Mouse (Mus musculus) brown adipose tissue, adult 24 weeks (tissue): ENCODE measurements around the gene Eci2. TPM values are rescaled to one million over a fixed set of nuclear protein-coding genes. Genes with fewer than 3 reads are reported as not detected.
"Not testable (repeated sequence)": the region's sequence is repeated elsewhere in the genome, so short reads cannot be mapped to it uniquely, and the experiment has no call there.

Experiments
- H3K27ac ChIP-seq: fragments of 200-500 bp; replicated peaks from 2 replicates; pipeline ENCODE4 v1.5.1; 2012; ENCODE audit warnings: low read depth, mild to moderate bottlenecking, low read length
- H3K4me1 ChIP-seq: fragments of 200-500 bp; 2 replicates; pipeline ENCODE4 v1.6.1; 2012; ENCODE audit warnings: low read length, mixed read lengths; ENCODE audit not compliant: control insufficient read depth, insufficient read depth, insufficient read length
- H3K4me3 ChIP-seq: fragments of 200-500 bp; 2 replicates; pipeline ENCODE4 v1.5.1; 2012; ENCODE audit warnings: low read depth, mild to moderate bottlenecking, low read length, moderate library complexity; ENCODE audit not compliant: insufficient read depth
- polyA plus RNA-seq: library from polyadenylated mRNA; stranded (reverse); fragments of >200 nt; gene quantifications from 2 replicates; pipeline ENCODE4 v1.2.4, GENCODE M21; 2012; ENCODE audit not compliant: missing spikeins, insufficient read depth, insufficient read length

The Eci2 gene
- polyA plus RNA-seq, 1 experiment: 275 TPM

- not testable (repeated sequence) for H3K27ac ChIP-seq, H3K4me1 ChIP-seq
Observed at GRCm38 (mm10) chr13:34965647-34966046, 61.2 kb downstream of the Eci2 start.

GRCm38 (mm10) chr13:34964866-34965265, 62.0 kb downstream of the Eci2 start:
- Histone ChIP-seq H3K4me3 (peak overlapping the region; percentile 54), H3K4me1 (no peaks in the 10 kb centered on the region), H3K27ac (no peak overlapping the region)

More at GRCm38 (mm10) chr13:34965647-34966046, 61.2 kb downstream of the Eci2 start:
- not testable (repeated sequence) for H3K4me3 ChIP-seq

DNA sequence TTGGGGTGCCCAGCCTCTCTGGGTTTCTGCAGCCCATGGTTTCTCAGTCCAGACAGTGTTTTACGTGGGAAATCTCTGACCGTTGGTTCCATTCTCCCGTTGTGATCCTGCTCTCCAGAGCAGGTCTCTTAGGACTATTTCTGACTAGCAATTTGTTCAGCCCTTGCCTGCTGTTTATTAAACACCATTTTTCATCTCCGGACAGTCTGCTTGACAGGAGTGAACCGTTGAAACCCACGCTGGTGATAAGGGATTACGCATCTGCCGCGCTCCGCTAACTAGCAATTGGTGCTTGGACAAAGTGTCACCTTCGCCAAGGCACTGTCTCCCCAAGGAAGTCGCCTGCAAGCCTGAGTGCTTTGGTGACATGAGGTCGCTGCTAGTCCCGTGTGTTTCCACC, 62.5 kb downstream of the Eci2 start:
- Histone ChIP-seq H3K4me3 (peak overlapping the region; percentile 54), H3K4me1 (no peaks in the 10 kb centered on the region), H3K27ac (no peak overlapping the region)

GRCm38 (mm10) chr13:34963511-34964397, 63.1 kb downstream of the Eci2 start, which contains the start of gene Eci3:
Gene Eci3 (minus strand): TSS chr13:34963810.
- peak within 1 kb of the TSS; percentile 54 for H3K4me3 ChIP-seq
- H3K4me1 ChIP-seq: no peaks in the 10 kb centered on the region
- H3K27ac ChIP-seq: no peak within 1 kb of the TSS

DNA sequence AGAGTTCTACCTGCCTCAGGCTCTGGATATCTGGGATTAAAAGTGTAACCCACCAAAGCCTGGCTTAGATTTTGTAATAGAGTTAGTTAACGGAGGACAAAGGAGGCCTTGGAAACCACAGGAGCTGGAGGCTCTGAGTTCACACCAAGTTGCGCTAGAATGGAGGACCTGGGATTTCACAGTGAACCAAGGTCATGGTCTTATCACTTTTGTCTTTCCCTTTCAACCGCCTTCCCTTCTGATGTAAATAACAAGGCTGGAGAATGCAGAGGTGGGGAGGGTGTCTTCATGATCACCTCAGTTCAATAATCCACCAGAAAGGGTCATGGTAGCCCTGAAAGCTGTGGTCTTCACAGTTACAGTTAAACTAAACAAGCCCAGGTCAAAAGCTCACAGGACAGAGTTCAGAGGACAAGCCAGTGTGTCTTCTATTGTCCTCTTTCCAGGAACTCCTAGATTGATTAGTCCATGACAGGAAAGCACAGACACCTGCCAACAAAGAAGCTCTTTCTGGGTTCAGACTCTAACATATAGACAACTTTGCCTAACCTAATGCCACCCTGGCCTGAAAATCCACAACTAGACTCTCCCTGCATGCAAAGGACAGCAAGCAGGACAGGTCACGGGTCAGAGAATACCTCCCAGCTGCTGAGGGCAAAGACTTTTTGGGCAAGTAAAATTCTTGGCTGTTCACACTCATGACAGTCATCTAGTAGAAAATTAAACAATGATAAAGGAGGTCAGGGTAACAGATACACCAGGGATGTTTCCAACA, 65.7 kb downstream of the Eci2 start:
- Histone ChIP-seq H3K4me1 (no peaks in the 10 kb centered on the region), H3K27ac (no peak overlapping the region), H3K4me3 (no peak overlapping the region)

- not testable (repeated sequence) for H3K4me3 ChIP-seq, H3K27ac ChIP-seq, H3K4me1 ChIP-seq
Observed at GRCm38 (mm10) chr13:34958158-34958557, 68.7 kb downstream of the Eci2 start.

GRCm38 (mm10) chr13:34956901-34957300, 70.0 kb downstream of the Eci2 start:
- Histone ChIP-seq H3K4me1 (no peaks in the 10 kb centered on the region), H3K27ac (no peak overlapping the region), H3K4me3 (no peak overlapping the region)

GRCm38 (mm10) chr13:34951437-34951836, 75.5 kb downstream of the Eci2 start:
- not testable (repeated sequence) for H3K4me3 ChIP-seq, H3K27ac ChIP-seq

GRCm38 (mm10) chr13:34942370-34942769, 84.5 kb downstream of the Eci2 start:
- Histone ChIP-seq H3K4me3 (no peak overlapping the region), H3K27ac (no peak overlapping the region), H3K4me1 (no peaks in the 10 kb centered on the region)

More at GRCm38 (mm10) chr13:34951437-34951836, 75.5 kb downstream of the Eci2 start:
- H3K4me1 ChIP-seq: not testable (repeated sequence)

DNA sequence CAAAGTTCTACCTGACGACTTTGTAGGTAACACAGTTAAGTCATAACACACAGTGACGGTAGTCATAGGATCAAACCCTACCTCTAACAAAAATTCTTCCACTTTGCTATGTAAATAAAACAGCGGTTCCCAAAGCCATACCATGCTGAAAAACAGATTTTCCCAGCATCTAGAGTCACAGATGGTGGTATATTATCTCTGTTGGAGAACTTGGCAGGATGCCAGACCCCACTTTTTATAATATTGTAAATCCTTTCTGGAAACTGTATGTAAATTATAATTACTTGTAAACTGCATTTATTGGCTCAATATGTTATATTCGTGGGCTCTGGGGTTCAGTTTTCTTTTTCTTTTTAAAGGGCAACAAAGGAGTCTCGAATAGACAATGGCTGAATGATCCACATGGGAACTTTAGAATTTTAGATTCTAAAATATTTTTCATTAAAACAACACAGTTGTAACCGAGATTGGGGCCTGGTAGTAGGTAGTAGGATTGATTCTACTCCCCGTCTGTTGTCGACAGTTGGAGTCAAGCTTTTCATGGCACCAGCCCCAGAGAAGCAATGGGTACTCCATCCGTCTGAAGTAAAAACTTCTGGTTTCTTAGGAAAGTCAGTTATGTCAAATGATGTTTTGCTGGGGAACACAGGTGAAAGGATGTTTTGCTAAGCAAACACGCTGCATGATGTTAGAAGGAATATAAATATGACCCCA, 91.8 kb downstream of the Eci2 start:
- no peak overlapping the region for H3K4me3 ChIP-seq
- no peak overlapping the region for H3K27ac ChIP-seq
- no peaks in the 10 kb centered on the region for H3K4me1 ChIP-seq

Other genes with a start within 250 kb of the Eci2 start
- 43.7 and 44.8 TPM in 2 replicates for gene Prpf4b, start 151.8 kb downstream of the Eci2 start, polyA plus RNA-seq
- 2.7 and 4.6 TPM in 2 replicates for gene Fam217a, start 102.8 kb downstream of the Eci2 start, polyA plus RNA-seq
- gene 4933417A18Rik, start 102.7 kb downstream of the Eci2 start, polyA plus RNA-seq: not detected in 2 replicates
- gene Eci3, start 63.3 kb downstream of the Eci2 start, polyA plus RNA-seq: 27.8 and 29.8 TPM in 2 replicates